Mouse (Mus musculus): ENCODE data around the gene Izumo4. TPM values are rescaled to one million over a fixed set of nuclear protein-coding genes. Genes with fewer than 3 reads are reported as not detected.

Izumo4 gene
- polyA plus RNA-seq, 1 experiment, result 39.5 TPM

DNA sequence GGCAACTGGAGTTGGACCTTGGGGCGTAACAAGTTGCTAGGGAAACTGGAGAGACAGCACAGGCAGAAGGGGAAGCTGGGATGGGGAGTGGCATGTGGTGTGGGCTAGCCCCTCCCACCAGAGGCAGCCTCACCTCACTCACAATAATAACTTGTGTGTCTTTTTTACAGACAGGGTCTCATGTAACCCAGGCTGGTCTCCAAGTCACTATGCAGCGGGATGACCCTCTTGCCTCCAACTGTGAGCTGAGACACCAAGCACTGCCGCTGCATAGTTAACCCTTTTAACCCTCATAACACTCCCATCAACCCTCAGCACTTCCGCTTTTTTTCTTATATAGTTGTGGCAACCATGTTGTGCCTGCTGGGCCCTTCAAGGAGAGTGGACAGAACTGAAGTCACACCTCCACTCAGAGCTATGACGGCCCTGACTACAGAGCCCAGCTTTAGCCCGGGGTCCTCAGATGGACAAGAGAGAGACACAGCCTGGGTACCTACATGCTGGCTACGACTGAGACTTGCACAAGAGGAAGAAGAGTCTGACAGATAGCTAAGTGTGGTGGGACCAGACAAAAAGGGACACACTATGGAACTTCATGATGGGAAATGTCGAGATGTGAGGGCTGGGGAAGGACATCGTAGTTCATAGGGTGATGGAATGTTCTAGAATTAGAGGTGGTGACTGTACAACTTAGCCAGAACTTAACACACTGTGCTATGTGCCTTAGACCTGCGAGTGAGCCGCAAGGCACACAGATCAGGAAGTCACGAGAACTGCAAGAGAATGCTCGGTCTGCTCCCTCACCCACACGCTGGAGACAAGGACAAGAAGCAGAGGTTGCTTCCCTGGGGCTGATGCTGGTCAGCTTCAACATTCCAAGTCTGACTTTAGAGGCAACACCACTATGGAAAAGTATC is 9.5 kb upstream of the Izumo4 start:
- Histone ChIP-seq H3K4me3 (ENCODE audit: insufficient read depth, low read depth, low read length) (no peak overlapping the region), H3K27ac (ENCODE audit: insufficient read depth, low read depth, low read length) (peak overlapping the region; percentile 5; the same call in 1 of the 2 replicates), H3K36me3 (ENCODE audit: control insufficient read depth, insufficient read depth, low read length) (no peaks in the 10 kb centered on the region), H3K4me1 (ENCODE audit: control insufficient read depth, insufficient read depth, low read length) (peaks cover 35% of the 10 kb centered on the region), H3K27me3 (replicated peaks; ENCODE audit: control insufficient read depth, insufficient read depth, low read length) (no peaks in the 10 kb centered on the region)
- peak; percentile 38 for DNase-seq
- 75% methylated on average over 14 of the region's 14 CpGs for WGBS
- TF ChIP-seq CTCF (conservative IDR thresholded peaks at IDR 0.05; ENCODE audit: insufficient read depth, insufficient read length, low read depth, low read length), result no peak

- H3K27me3 ChIP-seq (replicated peaks; ENCODE audit: control insufficient read depth, insufficient read depth, low read length), result no peaks in the 10 kb centered on the region
- TF ChIP-seq CTCF (conservative IDR thresholded peaks at IDR 0.05; ENCODE audit: insufficient read depth, insufficient read length, low read depth, low read length), result no peak
- TF ChIP-seq POLR2A (IDR thresholded peaks at IDR 0.05; ENCODE audit: low read depth, low read length), result no peak
- H3K27ac ChIP-seq (ENCODE audit: insufficient read depth, low read depth, low read length), result no peak overlapping the region
- H3K4me3 ChIP-seq (ENCODE audit: insufficient read depth, low read depth, low read length), result no peak overlapping the region
- 46% methylated on average over 12 of the region's 12 CpGs for WGBS
- peaks cover 35% of the 10 kb centered on the region for H3K4me1 ChIP-seq (ENCODE audit: control insufficient read depth, insufficient read depth, low read length)
- H3K36me3 ChIP-seq (ENCODE audit: control insufficient read depth, insufficient read depth, low read length), result no peaks in the 10 kb centered on the region
- peak; percentile 63 for DNase-seq
Measured at GRCm38 (mm10) chr10:80693401-80694045, 8.5 kb upstream of the Izumo4 start.

DNA sequence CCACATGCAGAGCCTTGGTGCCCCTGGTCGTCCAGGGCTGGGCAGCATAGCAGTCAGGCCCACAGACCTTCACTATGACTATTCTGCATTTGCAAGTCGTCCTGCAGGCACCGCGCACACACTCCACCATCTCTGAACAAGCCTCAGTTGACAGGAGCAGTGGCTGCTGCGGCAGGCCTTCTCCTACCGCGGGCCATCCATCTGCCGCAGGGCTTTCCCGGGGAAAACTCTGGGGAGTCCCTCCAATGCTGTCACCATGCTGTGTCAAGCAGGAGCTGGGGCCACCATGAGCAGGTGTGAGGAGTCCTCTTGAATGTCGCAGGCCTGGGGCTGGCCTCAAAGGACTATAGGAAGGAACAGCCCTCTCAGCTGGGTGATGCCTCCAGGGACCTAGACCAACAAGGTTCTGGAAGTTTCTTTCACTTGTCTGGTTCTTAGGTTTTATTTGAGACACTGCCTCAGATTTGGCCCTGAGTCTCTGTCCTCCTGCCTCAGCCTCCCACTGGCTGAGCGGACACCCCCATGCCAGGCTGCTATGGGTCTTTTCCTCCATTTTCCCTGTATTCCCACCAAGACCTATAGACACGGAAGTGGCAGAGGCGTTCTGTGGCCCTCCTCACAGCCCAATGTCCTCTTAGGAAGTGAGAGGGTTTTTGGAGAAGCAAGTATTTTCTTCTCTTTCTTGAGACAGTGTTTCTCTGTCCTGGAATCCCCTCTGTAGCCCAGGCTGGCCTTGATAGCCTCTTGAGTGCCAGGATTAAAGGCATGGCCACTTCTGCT is 7.6 kb upstream of the Izumo4 start:
- no peak for TF ChIP-seq CTCF (conservative IDR thresholded peaks at IDR 0.05; ENCODE audit: insufficient read depth, insufficient read length, low read depth, low read length)
- no peak for TF ChIP-seq POLR2A (IDR thresholded peaks at IDR 0.05; ENCODE audit: low read depth, low read length)
- 89% methylated on average over 13 of the region's 13 CpGs for WGBS
- DNase-seq, result no peak
- peaks cover 35% of the 10 kb centered on the region for H3K4me1 ChIP-seq (ENCODE audit: control insufficient read depth, insufficient read depth, low read length)
- H3K4me3 ChIP-seq (ENCODE audit: insufficient read depth, low read depth, low read length), result no peak overlapping the region
- peak overlapping the region; percentile 72 for H3K27ac ChIP-seq (ENCODE audit: insufficient read depth, low read depth, low read length)
- no peaks in the 10 kb centered on the region for H3K36me3 ChIP-seq (ENCODE audit: control insufficient read depth, insufficient read depth, low read length)
- no peaks in the 10 kb centered on the region for H3K27me3 ChIP-seq (replicated peaks; ENCODE audit: control insufficient read depth, insufficient read depth, low read length)

DNA sequence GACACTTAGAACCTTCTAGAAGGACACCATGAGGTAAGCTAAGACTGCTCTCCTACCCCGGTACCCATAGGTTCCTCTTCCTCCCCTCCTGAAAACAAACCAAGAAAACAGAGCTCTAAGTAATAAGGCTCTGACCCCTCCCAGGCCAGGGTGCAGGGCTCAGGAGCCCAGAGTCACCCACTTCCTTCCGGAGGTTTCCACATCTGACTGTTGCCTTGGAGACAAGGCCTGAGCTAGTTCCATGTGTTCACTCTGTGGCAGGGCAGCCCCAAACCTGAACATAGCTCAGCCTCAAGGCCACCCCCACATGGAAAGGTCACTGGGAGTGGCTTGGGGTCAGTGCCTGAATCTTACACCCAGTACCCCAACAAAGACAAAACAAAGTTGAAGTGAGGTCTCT is 6.8 kb upstream of the Izumo4 start:
- no peaks in the 10 kb centered on the region for H3K27me3 ChIP-seq (replicated peaks; ENCODE audit: control insufficient read depth, insufficient read depth, low read length)
- TF ChIP-seq POLR2A (IDR thresholded peaks at IDR 0.05; ENCODE audit: low read depth, low read length) (no peak), CTCF (conservative IDR thresholded peaks at IDR 0.05; ENCODE audit: insufficient read depth, insufficient read length, low read depth, low read length) (no peak)
- H3K36me3 ChIP-seq (ENCODE audit: control insufficient read depth, insufficient read depth, low read length), result no peaks in the 10 kb centered on the region
- no peak overlapping the region for H3K4me3 ChIP-seq (ENCODE audit: insufficient read depth, low read depth, low read length)
- WGBS, result 48% methylated on average over 2 of the region's 2 CpGs
- H3K4me1 ChIP-seq (ENCODE audit: control insufficient read depth, insufficient read depth, low read length), result peaks cover 35% of the 10 kb centered on the region
- H3K27ac ChIP-seq (ENCODE audit: insufficient read depth, low read depth, low read length), result peak overlapping the region; percentile 72
- DNase-seq, result peak; percentile 78

DNA sequence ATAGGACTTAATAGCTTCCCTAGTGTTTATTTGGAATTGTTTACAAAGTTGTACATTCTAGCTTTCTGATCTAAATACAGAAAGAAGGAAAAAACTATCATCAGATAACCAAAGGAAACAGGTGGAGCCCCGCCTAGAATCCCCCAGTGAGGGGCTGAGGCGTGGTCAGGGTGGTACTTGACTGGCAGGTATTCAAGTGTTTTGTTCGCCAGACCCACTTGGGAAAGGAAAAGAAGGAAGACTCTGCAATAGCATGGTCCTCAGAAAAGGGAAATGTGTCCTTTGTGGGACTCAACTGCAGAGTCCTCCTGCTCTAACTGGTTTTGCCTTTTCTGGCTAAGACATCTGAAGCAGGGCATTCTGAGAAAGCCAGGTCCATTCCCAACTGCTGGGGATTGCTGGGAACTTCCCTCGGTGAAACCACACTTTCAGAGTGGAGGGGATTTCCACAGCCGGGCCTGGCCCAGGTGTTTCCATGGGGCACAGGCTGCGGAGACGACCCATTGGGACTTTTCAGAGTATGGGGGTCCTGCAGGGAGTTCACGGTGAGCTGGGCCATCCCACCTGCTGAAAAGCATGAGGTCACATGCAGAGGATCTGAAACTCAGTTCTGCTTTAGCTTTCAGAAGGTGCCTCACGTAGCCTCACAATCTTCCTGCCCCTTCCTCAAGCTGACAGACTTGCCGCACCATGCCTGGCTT is 6.0 kb upstream of the Izumo4 start:
- Histone ChIP-seq H3K27me3 (replicated peaks; ENCODE audit: control insufficient read depth, insufficient read depth, low read length) (no peaks in the 10 kb centered on the region), H3K4me1 (ENCODE audit: control insufficient read depth, insufficient read depth, low read length) (peaks cover 38% of the 10 kb centered on the region), H3K4me3 (ENCODE audit: insufficient read depth, low read depth, low read length) (no peak overlapping the region), H3K36me3 (ENCODE audit: control insufficient read depth, insufficient read depth, low read length) (no peaks in the 10 kb centered on the region), H3K27ac (ENCODE audit: insufficient read depth, low read depth, low read length) (peak overlapping the region; percentile 62)
- no peak for DNase-seq
- TF ChIP-seq CTCF (conservative IDR thresholded peaks at IDR 0.05; ENCODE audit: insufficient read depth, insufficient read length, low read depth, low read length), result no peak
- no peak for TF ChIP-seq POLR2A (IDR thresholded peaks at IDR 0.05; ENCODE audit: low read depth, low read length)
- WGBS, result 46% methylated on average over 10 of the region's 10 CpGs

GRCm38 (mm10) chr10:80696502-80697392 is 5.2 kb upstream of the Izumo4 start:
- no peaks in the 10 kb centered on the region for H3K36me3 ChIP-seq (ENCODE audit: control insufficient read depth, insufficient read depth, low read length)
- no peaks in the 10 kb centered on the region for H3K27me3 ChIP-seq (replicated peaks; ENCODE audit: control insufficient read depth, insufficient read depth, low read length)
- peak overlapping the region; percentile 62 for H3K27ac ChIP-seq (ENCODE audit: insufficient read depth, low read depth, low read length)
- TF ChIP-seq CTCF (conservative IDR thresholded peaks at IDR 0.05; ENCODE audit: insufficient read depth, insufficient read length, low read depth, low read length), result no peak
- DNase-seq, result no peak
- WGBS, result 37% methylated on average over 12 of the region's 12 CpGs
- H3K4me1 ChIP-seq (ENCODE audit: control insufficient read depth, insufficient read depth, low read length), result peaks cover 41% of the 10 kb centered on the region
- no peak overlapping the region for H3K4me3 ChIP-seq (ENCODE audit: insufficient read depth, low read depth, low read length)

All from kidney, adult 2 months (tissue).